Mouse (Mus musculus) skeletal muscle tissue, postnatal 0 days (tissue): ENCODE results near the gene Zfp408. TPM values are rescaled to one million over a fixed set of nuclear protein-coding genes. Genes with fewer than 3 reads are reported as not detected.

Experiments used
- polyA plus RNA-seq: library from polyadenylated mRNA; unstranded; fragments of >200 nt; fragmentation: Nextera tagmentation; extraction: Ambion mirVana; gene quantifications from 2 replicates; pipeline ENCODE4 v1.2.1, GENCODE M21; 2015

Zfp408 gene
- 4.0 and 4.1 TPM in 2 replicates for polyA plus RNA-seq

GRCm38 (mm10) chr2:91649553-91650359 lies at the start of gene Zfp408, which contains the start of gene Arhgap1:
Zfp408 (minus strand) TSS chr2:91649791.
Arhgap1 (plus strand) TSS chr2:91649860.

GRCm38 (mm10) chr2:91636229-91636628 lies 13.4 kb downstream of the Zfp408 start, which contains the start of gene F2:
F2 (minus strand) TSS chr2:91636414.

Other genes with a start within 250 kb of the Zfp408 start
- 24.2 and 28.0 TPM in 2 replicates for gene 1110051M20Rik, start 205.1 kb downstream of the Zfp408 start, polyA plus RNA-seq
- 6.0 and 6.5 TPM in 2 replicates for gene Lrp4, start 192.3 kb downstream of the Zfp408 start, polyA plus RNA-seq
- gene Ckap5, start 123.0 kb downstream of the Zfp408 start, polyA plus RNA-seq, result 25.1 and 25.3 TPM in 2 replicates
- gene F2, start 13.4 kb downstream of the Zfp408 start, polyA plus RNA-seq, result 3.4 and 4.0 TPM in 2 replicates
- gene Arhgap1, start 69 bp upstream of the Zfp408 start, polyA plus RNA-seq, result 38.7 and 49.7 TPM in 2 replicates
- gene Atg13, start 60.8 kb upstream of the Zfp408 start, polyA plus RNA-seq, result 18.8 and 19.3 TPM in 2 replicates
- gene Harbi1, start 61.1 kb upstream of the Zfp408 start, polyA plus RNA-seq, result 8.4 and 8.6 TPM in 2 replicates
- 6.2 and 6.7 TPM in 2 replicates for gene Ambra1, start 80.3 kb upstream of the Zfp408 start, polyA plus RNA-seq